Mouse (Mus musculus): Measurements from ENCODE around the gene Cdkn1c. TPM values are rescaled to one million over a fixed set of nuclear protein-coding genes. Genes with fewer than 3 reads are reported as not detected.
A peak's percentile ranks its signal among the peaks of the same experiment; 100 is the strongest.

The Cdkn1c gene
- polyA plus RNA-seq, 1 experiment from 2014 or later: 285 TPM

- Histone ChIP-seq H3K27me3 (ENCODE audit: control insufficient read depth, insufficient read depth, low read length) (no peaks in the 10 kb centered on the region), H3K4me2 (ENCODE audit: low read depth, low read length) (peak overlapping the region; percentile 80), H3K4me1 (ENCODE audit: control insufficient read depth, insufficient read depth, low read length) (peaks cover 8% of the 10 kb centered on the region), H3K4me3 (ENCODE audit: low read length) (peak overlapping the region; percentile 68), H3K9ac (ENCODE audit: low read length) (peak overlapping the region; percentile 81), H3K9me3 (replicated peaks; ENCODE audit: control insufficient read depth, low read length) (peaks cover 16% of the 10 kb centered on the region), H3K27ac (ENCODE audit: low read length) (peak overlapping the region; percentile 59; the same call in 1 of the 2 replicates), H3K36me3 (ENCODE audit: control insufficient read depth, insufficient read depth) (no peaks in the 10 kb centered on the region)
- 13% methylated on average over 38 of the region's 38 CpGs for WGBS
- no peak for ATAC-seq (replicated peaks; ENCODE audit: extremely low read depth, insufficient read depth, low FRiP score)
Observed at GRCm38 (mm10) chr7:143458963-143459331, 1.9 kb downstream of the Cdkn1c start.

- Histone ChIP-seq H3K36me3 (ENCODE audit: control insufficient read depth, insufficient read depth) (no peaks in the 10 kb centered on the region), H3K4me3 (ENCODE audit: low read length) (no peak overlapping the region), H3K27me3 (ENCODE audit: control insufficient read depth, insufficient read depth, low read length) (peaks cover 20% of the 10 kb centered on the region), H3K9ac (ENCODE audit: low read length) (no peak overlapping the region), H3K4me2 (ENCODE audit: low read depth, low read length) (no peak overlapping the region), H3K4me1 (ENCODE audit: control insufficient read depth, insufficient read depth, low read length) (peaks cover 7% of the 10 kb centered on the region; the same call in 1 of the 2 replicates), H3K9me3 (replicated peaks; ENCODE audit: control insufficient read depth, low read length) (no peaks in the 10 kb centered on the region), H3K27ac (ENCODE audit: low read length) (no peak overlapping the region)
- WGBS: 62% methylated on average over 2 of the region's 2 CpGs
- no peak for ATAC-seq (replicated peaks; ENCODE audit: extremely low read depth, insufficient read depth, low FRiP score)
Observed at GRCm38 (mm10) chr7:143447130-143447529, 13.7 kb downstream of the Cdkn1c start.

DNA sequence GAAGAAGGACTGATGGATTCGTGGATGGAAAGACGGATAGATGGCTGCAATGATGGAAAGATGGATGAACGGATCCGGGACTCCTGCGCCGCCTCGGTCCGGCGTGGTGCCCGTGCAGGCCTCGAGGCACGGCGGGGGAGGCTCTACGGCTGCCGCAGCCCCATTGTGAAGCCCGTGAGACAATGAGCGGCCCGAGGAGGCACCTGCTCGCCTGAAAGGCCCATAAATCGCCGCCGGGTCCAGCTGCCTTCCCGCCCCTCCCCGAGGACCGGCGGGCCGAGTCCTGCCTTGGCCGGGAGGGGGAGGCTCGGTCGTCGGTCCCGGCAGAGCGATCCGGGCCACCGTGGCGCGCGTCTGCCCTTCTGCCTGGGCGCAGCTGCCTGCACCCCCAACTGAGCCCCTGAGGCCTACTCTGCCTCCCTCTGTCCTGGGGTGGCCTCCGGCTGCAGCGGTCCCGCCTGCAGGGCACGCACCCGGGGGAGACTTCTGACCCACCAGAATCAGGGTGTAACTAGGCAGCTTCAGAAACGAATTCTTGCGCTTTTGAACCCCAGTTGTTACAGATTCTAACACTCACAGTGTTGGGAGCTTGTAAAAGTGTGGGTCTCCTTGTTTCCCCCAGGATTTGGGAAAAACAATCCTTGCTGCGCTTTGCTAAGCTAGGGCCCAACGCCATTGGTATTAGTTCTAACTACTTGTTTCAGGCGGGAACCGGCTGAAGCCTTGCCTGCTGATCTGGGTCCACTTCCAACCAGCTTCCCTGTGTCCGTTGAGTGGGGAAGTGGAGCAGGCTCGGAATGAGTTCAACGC, 15.0 kb downstream of the Cdkn1c start:
- H3K27ac ChIP-seq (ENCODE audit: low read length): no peak overlapping the region
- no peaks in the 10 kb centered on the region for H3K9me3 ChIP-seq (replicated peaks; ENCODE audit: control insufficient read depth, low read length)
- ATAC-seq (replicated peaks; ENCODE audit: extremely low read depth, insufficient read depth, low FRiP score): peak; percentile 18; the same call in 1 of the 2 replicates
- WGBS: 9% methylated on average over 53 of the region's 53 CpGs
- H3K9ac ChIP-seq (ENCODE audit: low read length): peak overlapping the region; percentile 69
- peaks cover 20% of the 10 kb centered on the region for H3K27me3 ChIP-seq (ENCODE audit: control insufficient read depth, insufficient read depth, low read length)
- no peaks in the 10 kb centered on the region for H3K36me3 ChIP-seq (ENCODE audit: control insufficient read depth, insufficient read depth)
- H3K4me2 ChIP-seq (ENCODE audit: low read depth, low read length): peak overlapping the region; percentile 83
- H3K4me3 ChIP-seq (ENCODE audit: low read length): peak overlapping the region; percentile 51
- peaks cover 7% of the 10 kb centered on the region; the same call in 1 of the 2 replicates for H3K4me1 ChIP-seq (ENCODE audit: control insufficient read depth, insufficient read depth, low read length)

- Histone ChIP-seq H3K36me3 (ENCODE audit: control insufficient read depth, insufficient read depth) (no peaks in the 10 kb centered on the region), H3K9me3 (replicated peaks; ENCODE audit: control insufficient read depth, low read length) (no peaks in the 10 kb centered on the region), H3K27me3 (ENCODE audit: control insufficient read depth, insufficient read depth, low read length) (peaks cover 20% of the 10 kb centered on the region), H3K4me3 (ENCODE audit: low read length) (peak overlapping the region; percentile 51), H3K27ac (ENCODE audit: low read length) (no peak overlapping the region), H3K4me1 (ENCODE audit: control insufficient read depth, insufficient read depth, low read length) (peaks cover 7% of the 10 kb centered on the region; the same call in 1 of the 2 replicates), H3K9ac (ENCODE audit: low read length) (peak overlapping the region; percentile 69), H3K4me2 (ENCODE audit: low read depth, low read length) (peak overlapping the region; percentile 83)
- WGBS: 9% methylated on average over 54 of the region's 55 CpGs
- ATAC-seq (replicated peaks; ENCODE audit: extremely low read depth, insufficient read depth, low FRiP score): no peak; the same call in 1 of the 2 replicates
Observed at GRCm38 (mm10) chr7:143444955-143445648, 15.7 kb downstream of the Cdkn1c start.

DNA sequence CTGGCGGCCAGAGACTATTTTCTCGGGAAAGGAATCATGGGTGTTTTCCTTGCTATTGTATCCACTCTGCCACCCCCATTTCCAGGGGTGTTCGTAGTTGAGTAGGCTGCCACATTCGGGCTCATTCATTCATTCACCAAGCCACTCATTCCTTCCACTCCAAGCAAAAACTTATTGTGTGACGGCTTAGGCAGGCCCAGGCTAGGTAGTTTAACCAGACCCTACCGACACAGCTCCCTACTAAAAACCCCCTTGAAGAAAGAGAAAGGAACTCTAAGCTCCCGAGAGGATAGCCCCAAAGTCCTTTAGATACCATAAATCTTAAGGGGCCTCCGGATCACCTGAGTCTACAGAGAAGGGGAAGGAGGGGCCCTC, 16.3 kb downstream of the Cdkn1c start:
- WGBS: 66% methylated on average over 8 of the region's 8 CpGs
- Histone ChIP-seq H3K27me3 (ENCODE audit: control insufficient read depth, insufficient read depth, low read length) (peaks cover 20% of the 10 kb centered on the region), H3K4me3 (ENCODE audit: low read length) (no peak overlapping the region), H3K4me2 (ENCODE audit: low read depth, low read length) (no peak overlapping the region), H3K9me3 (replicated peaks; ENCODE audit: control insufficient read depth, low read length) (no peaks in the 10 kb centered on the region), H3K9ac (ENCODE audit: low read length) (no peak overlapping the region), H3K27ac (ENCODE audit: low read length) (no peak overlapping the region), H3K4me1 (ENCODE audit: control insufficient read depth, insufficient read depth, low read length) (peaks cover 7% of the 10 kb centered on the region; the same call in 1 of the 2 replicates), H3K36me3 (ENCODE audit: control insufficient read depth, insufficient read depth) (no peaks in the 10 kb centered on the region)
- no peak for ATAC-seq (replicated peaks; ENCODE audit: extremely low read depth, insufficient read depth, low FRiP score)

GRCm38 (mm10) chr7:143438965-143439364, 21.9 kb downstream of the Cdkn1c start:
- Histone ChIP-seq H3K9ac (ENCODE audit: low read length) (no peak overlapping the region), H3K4me3 (ENCODE audit: low read length) (no peak overlapping the region), H3K27ac (ENCODE audit: low read length) (no peak overlapping the region), H3K4me2 (ENCODE audit: low read depth, low read length) (no peak overlapping the region), H3K9me3 (replicated peaks; ENCODE audit: control insufficient read depth, low read length) (no peaks in the 10 kb centered on the region), H3K4me1 (ENCODE audit: control insufficient read depth, insufficient read depth, low read length) (peaks cover 3% of the 10 kb centered on the region; the same call in 1 of the 2 replicates), H3K36me3 (ENCODE audit: control insufficient read depth, insufficient read depth) (no peaks in the 10 kb centered on the region), H3K27me3 (ENCODE audit: control insufficient read depth, insufficient read depth, low read length) (peaks cover 5% of the 10 kb centered on the region; the same call in 1 of the 2 replicates)
- ATAC-seq (replicated peaks; ENCODE audit: extremely low read depth, insufficient read depth, low FRiP score): no peak
- 60% methylated on average over 1 of the region's 1 CpGs for WGBS

DNA sequence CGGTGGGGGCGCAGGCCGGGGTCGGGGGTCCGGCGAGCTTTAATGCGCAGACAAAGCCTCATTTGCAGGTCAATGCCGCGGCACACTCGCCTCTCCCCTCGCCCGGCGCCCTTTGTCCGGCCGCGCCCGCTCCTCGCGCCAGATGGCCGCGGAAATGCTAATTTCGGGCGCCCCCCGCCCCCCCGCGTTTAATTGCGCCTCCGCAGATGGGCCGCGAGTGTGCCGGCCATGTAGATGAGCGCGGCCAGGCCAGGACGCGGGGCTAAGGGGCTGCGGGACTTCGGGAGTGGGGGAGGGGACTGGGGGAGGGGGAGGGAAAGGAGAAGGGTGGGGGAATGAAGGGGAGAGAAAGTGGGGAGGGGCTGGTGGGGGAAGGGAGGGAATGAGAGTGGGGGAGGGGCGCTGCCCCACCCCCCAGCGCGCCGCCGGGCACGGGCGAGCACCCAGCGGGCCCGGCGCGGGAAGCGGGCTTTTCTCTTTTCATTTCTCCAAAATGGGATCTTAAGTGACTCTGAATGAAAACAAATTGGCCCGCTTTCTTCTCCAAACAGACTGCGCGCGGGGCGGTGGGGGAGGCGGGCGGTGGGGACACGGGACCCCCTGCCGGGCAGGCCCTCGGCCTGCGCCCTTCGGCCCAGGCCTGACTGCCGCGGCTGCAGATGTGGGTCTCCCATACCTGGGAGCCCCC, 22.8 kb downstream of the Cdkn1c start:
- no peak for ATAC-seq (replicated peaks; ENCODE audit: extremely low read depth, insufficient read depth, low FRiP score)
- H3K36me3 ChIP-seq (ENCODE audit: control insufficient read depth, insufficient read depth): no peaks in the 10 kb centered on the region
- H3K9ac ChIP-seq (ENCODE audit: low read length): peak overlapping the region; percentile 74
- peaks cover 3% of the 10 kb centered on the region; the same call in 1 of the 2 replicates for H3K4me1 ChIP-seq (ENCODE audit: control insufficient read depth, insufficient read depth, low read length)
- peak overlapping the region; percentile 87 for H3K4me2 ChIP-seq (ENCODE audit: low read depth, low read length)
- H3K9me3 ChIP-seq (replicated peaks; ENCODE audit: control insufficient read depth, low read length): no peaks in the 10 kb centered on the region
- H3K27ac ChIP-seq (ENCODE audit: low read length): no peak overlapping the region
- peak overlapping the region; percentile 58 for H3K4me3 ChIP-seq (ENCODE audit: low read length)
- WGBS: 3% methylated on average over 56 of the region's 63 CpGs
- no peaks in the 10 kb centered on the region for H3K27me3 ChIP-seq (ENCODE audit: control insufficient read depth, insufficient read depth, low read length)

- Histone ChIP-seq H3K9ac (ENCODE audit: low read length) (peak overlapping the region; percentile 74), H3K27ac (ENCODE audit: low read length) (no peak overlapping the region), H3K27me3 (ENCODE audit: control insufficient read depth, insufficient read depth, low read length) (no peaks in the 10 kb centered on the region), H3K9me3 (replicated peaks; ENCODE audit: control insufficient read depth, low read length) (no peaks in the 10 kb centered on the region), H3K4me2 (ENCODE audit: low read depth, low read length) (peak overlapping the region; percentile 87), H3K36me3 (ENCODE audit: control insufficient read depth, insufficient read depth) (no peaks in the 10 kb centered on the region), H3K4me3 (ENCODE audit: low read length) (peak overlapping the region; percentile 58), H3K4me1 (ENCODE audit: control insufficient read depth, insufficient read depth, low read length) (peaks cover 3% of the 10 kb centered on the region; the same call in 1 of the 2 replicates)
- ATAC-seq (replicated peaks; ENCODE audit: extremely low read depth, insufficient read depth, low FRiP score): no peak
- WGBS: 22% methylated on average over 18 of the region's 18 CpGs
Observed at GRCm38 (mm10) chr7:143437231-143437893, 23.5 kb downstream of the Cdkn1c start.

Data from heart, embryonic 16.5 days (tissue).